Mouse (Mus musculus) T-helper 17 cell (primary cell): ENCODE measurements around the gene Gramd1b.
"Not testable (repeated sequence)": the region's sequence is repeated elsewhere in the genome, so short reads cannot be mapped to it uniquely, and the experiment has no call there.

ENCODE experiments used
- in situ Hi-C, 2 experiments: fragments of 300-600 bp; cut with MboI, MseI; formaldehyde crosslinking; loops; 1 replicate in 1 of 2; 2 replicates in 1 of 2; pipeline ENCODE4 v1.15.1; 2025; ENCODE audit warnings: high pct_unique_total_duplicates in 2 of 2

Gramd1b gene

GRCm38 (mm10) chr9:40519294-40519693, 11.9 kb downstream of the Gramd1b start:
- in situ Hi-C loops: no loop called here

- in situ Hi-C loops: no loop called here
Observed at GRCm38 (mm10) chr9:40511970-40512369, 19.2 kb downstream of the Gramd1b start.

GRCm38 (mm10) chr9:40509479-40509878, 21.7 kb downstream of the Gramd1b start:
- in situ Hi-C loops: no loop called here

GRCm38 (mm10) chr9:40506576-40506975, 24.6 kb downstream of the Gramd1b start:
- in situ Hi-C loops: no loop called here

- in situ Hi-C loops: no loop called here
Observed at GRCm38 (mm10) chr9:40505471-40506312, 25.5 kb downstream of the Gramd1b start.

GRCm38 (mm10) chr9:40504886-40505285, 26.3 kb downstream of the Gramd1b start:
- in situ Hi-C loops: no loop called here

- in situ Hi-C loops: no loop called here
Observed at GRCm38 (mm10) chr9:40500691-40501090, 30.5 kb downstream of the Gramd1b start.

GRCm38 (mm10) chr9:40482351-40483084, 48.7 kb downstream of the Gramd1b start:
- in situ Hi-C loops: not testable (repeated sequence)

GRCm38 (mm10) chr9:40481271-40481670, 49.9 kb downstream of the Gramd1b start:
- in situ Hi-C loops: no loop called here

GRCm38 (mm10) chr9:40479333-40479732, 51.9 kb downstream of the Gramd1b start:
- in situ Hi-C loops: loop anchor here (5.0 to 10.0 kb wide), 3 partner anchors 67 to 245 kb away; no protein-coding TSS in a partner anchor

- in situ Hi-C loops: loop anchor here (5.0 to 10.0 kb wide), 3 partner anchors 66 to 244 kb away; no protein-coding TSS in a partner anchor
Observed at GRCm38 (mm10) chr9:40478146-40478900, 52.9 kb downstream of the Gramd1b start.

- in situ Hi-C loops: loop anchor here (5.0 to 10.0 kb wide), 3 partner anchors 65 to 243 kb away; no protein-coding TSS in a partner anchor
Observed at GRCm38 (mm10) chr9:40477611-40478010, 53.6 kb downstream of the Gramd1b start.

- in situ Hi-C loops: loop anchor here (5.0 to 10.0 kb wide), 3 partner anchors 64 to 241 kb away; no protein-coding TSS in a partner anchor
Observed at GRCm38 (mm10) chr9:40476098-40476497, 55.1 kb downstream of the Gramd1b start.

GRCm38 (mm10) chr9:40472961-40473510, 58.1 kb downstream of the Gramd1b start:
- in situ Hi-C loops: loop anchor here in 1 of 2 experiments (10.0 kb wide), 1 partner anchor 238 kb away; no protein-coding TSS in a partner anchor

GRCm38 (mm10) chr9:40469403-40470137, 61.6 kb downstream of the Gramd1b start:
- in situ Hi-C loops: loop anchor here in 1 of 2 experiments (10.0 kb wide), 1 partner anchor 235 kb away; no protein-coding TSS in a partner anchor

- in situ Hi-C loops: no loop called here
Observed at GRCm38 (mm10) chr9:40466782-40467181, 64.4 kb downstream of the Gramd1b start.

GRCm38 (mm10) chr9:40465596-40465995, 65.6 kb downstream of the Gramd1b start:
- in situ Hi-C loops: no loop called here

- in situ Hi-C loops: no loop called here
Observed at GRCm38 (mm10) chr9:40462401-40462800, 68.8 kb downstream of the Gramd1b start.

GRCm38 (mm10) chr9:40460781-40461180, 70.4 kb downstream of the Gramd1b start:
- in situ Hi-C loops: no loop called here
